Mouse (Mus musculus) liver, postnatal 0 days (tissue): ENCODE measurements around the gene Usp24.

Experiments used
- CTCF ChIP-seq: sonication (generic); IDR thresholded peaks from 2 replicates; pipeline ENCODE4 v1.5.1; 2016; ENCODE audit warnings: antibody characterized with exemption, low read depth
- EP300 ChIP-seq: IDR thresholded peaks from 2 replicates; pipeline ENCODE4 v1.6.1; 2016; ENCODE audit warnings: antibody characterized with exemption, low read depth, mild to moderate bottlenecking

DNA sequence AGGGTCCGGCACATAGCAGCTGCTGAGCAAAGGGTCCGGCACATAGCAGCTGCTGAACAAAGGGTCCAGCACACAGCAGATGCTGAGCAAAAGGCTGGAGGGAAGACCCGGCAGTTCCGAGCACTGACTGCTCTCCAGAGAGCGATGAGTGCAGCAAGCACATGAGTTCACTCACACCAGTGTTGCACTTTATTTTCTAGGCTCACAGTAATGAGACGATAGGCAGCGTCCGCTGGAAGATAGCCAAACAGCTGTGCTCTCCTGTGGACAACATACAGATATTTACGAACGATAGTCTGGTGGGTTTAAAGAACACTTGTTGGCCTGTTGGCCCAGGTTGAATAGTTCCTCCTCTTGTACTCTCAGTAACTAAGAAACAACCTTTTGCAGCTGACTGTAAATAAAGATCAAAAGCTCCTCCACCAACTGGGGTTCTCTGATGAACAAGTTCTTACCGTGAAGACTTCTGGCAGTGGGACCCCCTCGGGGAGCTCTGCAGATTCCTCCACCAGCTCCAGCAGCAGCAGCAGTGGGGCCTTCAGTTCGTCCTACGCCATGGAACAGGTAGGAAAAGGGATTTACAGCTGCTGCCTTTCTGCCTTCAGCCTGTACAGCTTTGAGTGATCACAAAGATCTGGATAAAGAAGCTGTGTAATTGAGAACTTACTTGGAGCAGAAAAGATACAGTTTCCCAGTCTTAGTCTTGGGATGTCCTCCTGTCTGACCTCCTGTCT lies 63.0 kb downstream of the Usp24 start:
- TF ChIP-seq CTCF (no peak), EP300 (no peak)
